Mouse (Mus musculus): ENCODE data around the gene Cacna2d1.

DNA sequence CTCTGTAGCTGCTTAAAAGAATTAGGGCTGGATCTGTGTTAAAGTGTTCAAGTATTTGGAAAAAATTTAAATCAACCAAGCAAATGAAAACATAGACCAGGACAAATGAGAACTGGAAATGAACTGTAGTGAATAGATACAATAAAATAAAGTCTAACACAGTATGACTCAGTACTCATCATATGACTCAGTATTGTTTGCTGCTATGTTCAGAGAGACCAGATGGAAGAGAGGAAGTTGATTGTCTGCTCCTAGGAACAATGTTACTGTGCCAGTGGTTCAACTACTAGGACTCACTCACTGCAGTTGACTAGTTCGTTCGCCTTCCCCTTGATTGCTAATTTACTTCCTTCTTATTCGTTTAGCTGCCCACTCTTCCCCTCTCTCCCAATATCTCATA lies 421.3 kb downstream of the Cacna2d1 start:
- no peak for TF ChIP-seq POLR2A (IDR thresholded peaks at IDR 0.05; ENCODE audit: borderline replicate concordance, insufficient read depth, low read length)
- no peak for TF ChIP-seq CTCF (IDR thresholded peaks at IDR 0.05; ENCODE audit: borderline replicate concordance, insufficient read depth, low read depth, low read length)
